Mouse (Mus musculus): Measurements from ENCODE around the gene Ipo5.

DNA sequence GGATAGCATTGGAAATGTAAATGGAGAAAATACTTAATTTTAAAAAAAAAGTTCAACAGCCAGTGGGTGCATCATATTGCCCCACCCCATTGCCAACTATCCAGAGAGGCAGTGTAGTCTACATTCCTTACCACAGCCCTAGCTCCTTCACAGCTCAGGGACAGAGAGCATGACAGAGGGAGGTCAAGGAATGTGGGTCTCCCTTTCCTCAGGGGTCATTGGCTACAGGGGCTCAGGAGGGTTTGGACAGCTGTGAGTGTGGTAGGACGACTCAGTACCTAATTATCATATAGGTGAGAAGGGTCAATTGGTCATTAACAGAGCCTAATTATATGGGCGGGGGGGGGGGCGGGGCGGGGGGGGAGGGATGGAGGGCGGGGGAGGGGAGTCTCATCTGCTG, 30.4 kb upstream of the Ipo5 start:
- TF ChIP-seq CTCF (IDR thresholded peaks at IDR 0.05; ENCODE audit: borderline replicate concordance, control insufficient read depth, extremely low read depth, insufficient read depth, low read length, poor library complexity) (no peak), POLR2A (IDR thresholded peaks at IDR 0.05; ENCODE audit: control insufficient read depth, extremely low read depth, insufficient read depth, low read length, poor library complexity) (no peak)

Data from thymus, adult 2 months (tissue).